Mouse (Mus musculus) lung, embryonic 16.5 days (tissue): Measurements from ENCODE around the gene Tra2a. TPM values are rescaled to one million over a fixed set of nuclear protein-coding genes. Genes with fewer than 3 reads are reported as not detected.

ENCODE experiments used
- ATAC-seq: fragments of 200-750 bp; cut with Nextera tagmentation; 2 replicates; pipeline ENCODE4 v1.8.0; 2017; ENCODE audit warnings: low read depth, mild to moderate bottlenecking, moderate library complexity
- H3K27ac ChIP-seq: fragments of 300-500 bp; sonication (generic); 2 replicates; pipeline ENCODE4 v1.5.1; 2014; ENCODE audit warnings: mild to moderate bottlenecking, control low read depth, low read length
- H3K27me3 ChIP-seq: fragments of 300-500 bp; sonication (generic); 2 replicates; pipeline ENCODE4 v1.6.1; 2014; ENCODE audit warnings: low read depth, low read length, mixed read lengths; ENCODE audit not compliant: control insufficient read depth, insufficient read depth
- H3K36me3 ChIP-seq: fragments of 300-500 bp; sonication (generic); 2 replicates; pipeline ENCODE4 v1.6.1; 2014; ENCODE audit warnings: low read length; ENCODE audit not compliant: control insufficient read depth, insufficient read depth
- H3K4me1 ChIP-seq: fragments of 300-500 bp; sonication (generic); replicated peaks from 2 replicates; pipeline ENCODE4 v1.6.1; 2014; ENCODE audit warnings: low read length, mixed read lengths; ENCODE audit not compliant: control insufficient read depth, insufficient read depth
- H3K4me2 ChIP-seq: fragments of 300-500 bp; sonication (generic); 2 replicates; pipeline ENCODE4 v1.6.1; 2014; ENCODE audit warnings: low read depth, low read length, control low read depth
- H3K4me3 ChIP-seq: fragments of 300-500 bp; sonication (generic); 2 replicates; pipeline ENCODE4 v1.5.1; 2014; ENCODE audit warnings: mild to moderate bottlenecking, low read length, control low read depth
- H3K9ac ChIP-seq: fragments of 300-500 bp; sonication (generic); 2 replicates; pipeline ENCODE4 v1.6.1; 2014; ENCODE audit warnings: low read length, control low read depth
- H3K9me3 ChIP-seq: fragments of 300-500 bp; sonication (generic); 2 replicates; pipeline ENCODE4 v1.6.1; 2016; ENCODE audit warnings: low read length; ENCODE audit not compliant: control insufficient read depth
- WGBS: fragments of 180-500 bp; shearing (Covaris S2); extraction: QIAGEN DNeasy Blood & Tissue Kit; methylation state at CpG from one replicate; pipeline ENCODE4 v1.1.7; 2014; 5-methylcytosine and 5-hydroxymethylcytosine counted together
- polyA plus RNA-seq: library from polyadenylated mRNA; unstranded; fragments of >200 nt; fragmentation: Nextera tagmentation; extraction: Ambion mirVana; gene quantifications from 2 replicates; pipeline ENCODE4 v1.2.1, GENCODE M21; 2015

Tra2a gene
- polyA plus RNA-seq, 1 experiment from 2014 or later = 111 TPM

DNA sequence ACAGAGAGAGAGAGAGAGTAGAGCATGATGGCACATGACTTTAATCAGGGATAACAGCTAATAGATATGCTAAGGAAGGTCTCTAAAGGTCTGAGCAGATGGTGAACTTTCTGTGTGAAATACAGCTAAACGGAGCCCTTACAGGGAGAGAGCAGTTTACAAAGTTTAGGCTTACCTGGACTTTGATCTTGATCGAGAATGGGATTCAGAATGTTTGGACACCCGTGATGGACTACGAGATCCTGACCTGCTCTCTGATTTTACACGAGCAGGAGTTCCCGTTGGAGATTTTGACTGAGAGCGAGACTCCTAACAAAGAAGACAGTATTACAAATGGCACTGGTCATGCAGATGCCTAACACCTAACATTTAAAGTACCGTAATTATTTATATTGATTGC lies 11.6 kb downstream of the Tra2a start:
- no peak overlapping the region for H3K9ac ChIP-seq
- no peak for ATAC-seq
- H3K27ac ChIP-seq = no peak overlapping the region
- peaks cover 36% of the 10 kb centered on the region for H3K36me3 ChIP-seq
- H3K4me3 ChIP-seq = no peak overlapping the region
- no peaks in the 10 kb centered on the region for H3K4me1 ChIP-seq
- no peaks in the 10 kb centered on the region for H3K9me3 ChIP-seq
- H3K27me3 ChIP-seq = no peaks in the 10 kb centered on the region
- 81% methylated on average over 8 of the region's 8 CpGs for WGBS
- H3K4me2 ChIP-seq = no peak overlapping the region

DNA sequence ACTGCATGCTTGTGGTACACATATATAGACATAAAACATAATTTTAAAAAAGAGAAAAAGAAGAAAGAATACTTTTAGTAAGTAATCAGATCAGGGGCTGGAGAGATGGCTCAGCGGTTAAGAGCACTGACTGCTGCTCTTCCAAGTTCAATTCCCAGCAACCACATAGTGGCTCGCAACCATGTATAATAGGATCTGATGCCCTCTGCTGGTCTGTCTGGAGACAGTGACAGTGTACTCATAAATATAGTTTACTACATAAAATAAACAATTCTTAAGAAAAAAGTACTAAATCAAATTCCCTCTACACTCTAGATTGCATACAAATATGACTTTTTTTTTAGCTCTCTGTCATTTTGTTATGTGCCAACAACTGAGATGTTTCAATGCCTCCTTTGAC lies 12.6 kb downstream of the Tra2a start:
- WGBS = 97% methylated on average over 2 of the region's 2 CpGs
- H3K4me2 ChIP-seq = no peak overlapping the region
- no peak overlapping the region for H3K27ac ChIP-seq
- peaks cover 42% of the 10 kb centered on the region for H3K36me3 ChIP-seq
- no peak for ATAC-seq
- no peaks in the 10 kb centered on the region for H3K27me3 ChIP-seq
- H3K9ac ChIP-seq = no peak overlapping the region
- no peaks in the 10 kb centered on the region for H3K9me3 ChIP-seq
- H3K4me3 ChIP-seq = no peak overlapping the region
- no peaks in the 10 kb centered on the region for H3K4me1 ChIP-seq

DNA sequence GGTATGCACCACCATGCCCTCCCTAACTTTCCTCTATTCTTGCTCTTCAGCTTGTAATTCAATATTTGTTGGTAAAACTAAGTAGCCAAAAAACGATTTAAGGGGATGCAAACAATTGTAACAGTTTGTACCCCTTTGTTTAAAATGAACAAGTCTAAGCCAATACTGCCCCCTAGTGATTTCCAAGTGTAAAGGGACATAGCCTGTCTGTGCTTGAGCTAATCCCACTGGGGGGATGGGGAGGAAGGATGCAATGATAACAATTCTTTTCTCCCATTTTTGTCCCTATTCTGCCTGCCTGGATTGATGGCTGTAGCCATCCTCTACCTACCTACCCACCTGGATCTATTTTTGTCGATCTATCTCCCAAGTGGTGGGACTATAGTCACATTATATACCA lies 16.6 kb downstream of the Tra2a start:
- no peak for ATAC-seq
- Histone ChIP-seq H3K36me3 (peaks cover 71% of the 10 kb centered on the region), H3K4me3 (no peak overlapping the region), H3K4me1 (no peaks in the 10 kb centered on the region), H3K27me3 (no peaks in the 10 kb centered on the region), H3K4me2 (no peak overlapping the region), H3K27ac (no peak overlapping the region), H3K9me3 (no peaks in the 10 kb centered on the region), H3K9ac (no peak overlapping the region)
- WGBS = 51% methylated on average over 2 of the region's 2 CpGs

DNA sequence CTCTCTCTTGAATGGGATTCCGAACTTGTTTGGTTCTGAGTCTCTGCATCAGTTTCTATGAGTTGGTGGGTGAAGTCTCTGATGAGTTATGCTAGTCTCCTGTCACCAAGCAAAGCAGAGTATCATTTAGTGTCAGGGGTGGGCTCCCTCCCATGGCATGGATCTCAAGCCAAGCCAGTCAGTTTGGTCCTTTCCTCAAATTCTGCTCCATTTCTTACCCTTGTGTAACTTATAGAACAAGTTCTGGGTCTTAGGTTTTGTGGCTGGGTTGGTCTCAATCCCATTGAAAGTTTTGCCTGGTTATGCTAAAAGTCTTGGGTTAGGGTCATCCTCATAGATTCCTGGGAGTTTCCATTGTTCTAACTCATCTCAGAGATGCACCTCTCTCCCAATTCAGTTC lies 21.5 kb downstream of the Tra2a start:
- ATAC-seq = no peak
- H3K4me3 ChIP-seq = no peak overlapping the region
- no peak overlapping the region for H3K4me2 ChIP-seq
- no peaks in the 10 kb centered on the region for H3K27me3 ChIP-seq
- 83% methylated on average over 1 of the region's 1 CpGs for WGBS
- H3K4me1 ChIP-seq = no peaks in the 10 kb centered on the region
- H3K36me3 ChIP-seq = peaks cover 40% of the 10 kb centered on the region
- no peak overlapping the region for H3K9ac ChIP-seq
- H3K27ac ChIP-seq = no peak overlapping the region
- H3K9me3 ChIP-seq = no peaks in the 10 kb centered on the region

DNA sequence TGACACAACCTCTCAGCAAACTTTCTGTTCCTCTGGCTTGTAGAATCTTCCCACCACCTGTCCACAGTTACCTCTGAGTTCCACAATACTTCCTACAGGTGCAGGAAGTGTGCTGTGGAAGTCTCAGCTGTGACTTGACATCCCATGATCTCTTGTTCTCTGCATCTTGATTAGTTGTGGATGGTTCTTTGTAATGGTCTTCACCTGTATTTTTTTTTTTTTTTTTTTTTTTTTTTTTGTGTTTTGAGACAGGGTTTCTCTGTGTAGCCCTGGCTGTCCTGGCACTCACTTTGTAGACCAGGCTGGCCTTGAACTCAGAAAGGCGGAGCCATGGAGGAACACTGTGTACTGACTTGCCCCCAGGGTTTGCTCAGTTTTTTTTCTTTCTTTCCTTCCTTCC lies 22.3 kb downstream of the Tra2a start:
- no peak overlapping the region for H3K9ac ChIP-seq
- no peak overlapping the region for H3K4me2 ChIP-seq
- H3K27ac ChIP-seq = no peak overlapping the region
- H3K4me1 ChIP-seq = no peaks in the 10 kb centered on the region
- H3K27me3 ChIP-seq = no peaks in the 10 kb centered on the region
- peaks cover 37% of the 10 kb centered on the region for H3K36me3 ChIP-seq
- no peak for ATAC-seq
- H3K9me3 ChIP-seq = no peaks in the 10 kb centered on the region
- 94% methylated on average over 1 of the region's 1 CpGs for WGBS
- no peak overlapping the region for H3K4me3 ChIP-seq

DNA sequence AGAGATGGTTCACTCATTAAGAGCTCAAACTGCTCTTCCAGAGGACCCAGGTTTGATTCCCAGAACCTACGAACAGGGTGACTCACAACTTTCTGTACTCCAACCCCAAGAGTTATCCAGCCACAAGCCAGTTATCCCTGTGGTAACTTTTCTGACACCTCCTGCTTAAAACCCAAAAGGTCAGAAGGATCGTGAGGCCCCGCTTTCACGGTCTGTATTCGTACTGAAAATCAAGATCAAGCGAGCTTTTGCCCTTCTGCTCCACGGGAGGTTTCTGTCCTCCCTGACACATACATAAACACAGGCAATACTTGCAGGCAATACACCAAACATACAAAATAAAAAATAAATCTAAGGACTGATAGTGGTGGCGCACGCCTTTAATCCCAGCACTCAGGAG lies 27.5 kb downstream of the Tra2a start:
- no peak overlapping the region for H3K4me3 ChIP-seq
- WGBS = 47% methylated on average over 9 of the region's 9 CpGs
- H3K9me3 ChIP-seq = no peaks in the 10 kb centered on the region
- H3K36me3 ChIP-seq = no peaks in the 10 kb centered on the region; the same call in 1 of the 2 replicates
- H3K27me3 ChIP-seq = no peaks in the 10 kb centered on the region
- no peak overlapping the region for H3K9ac ChIP-seq
- peak; percentile 100 for ATAC-seq
- H3K4me2 ChIP-seq = no peak overlapping the region
- H3K27ac ChIP-seq = no peak overlapping the region
- no peaks in the 10 kb centered on the region for H3K4me1 ChIP-seq

DNA sequence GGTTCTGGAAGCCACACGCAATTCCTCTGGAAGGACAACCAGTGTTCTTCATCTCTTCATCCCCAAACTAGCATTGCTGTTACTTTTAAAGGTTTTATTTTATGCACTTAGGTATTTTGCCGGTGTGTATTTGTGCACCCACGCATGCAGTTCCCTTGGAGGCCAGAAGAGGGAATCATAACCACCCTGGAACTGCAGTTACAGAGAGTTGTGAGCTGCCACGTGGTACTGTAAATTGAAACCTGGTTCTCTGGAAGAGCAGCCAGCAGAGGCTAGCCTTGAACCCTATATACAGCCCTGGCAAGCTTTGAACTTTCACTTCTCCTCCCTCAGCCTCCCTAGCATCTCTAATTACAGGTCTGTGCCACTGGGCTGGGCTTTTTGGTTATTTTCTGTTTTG lies 30.5 kb downstream of the Tra2a start:
- Histone ChIP-seq H3K36me3 (no peaks in the 10 kb centered on the region), H3K9me3 (no peaks in the 10 kb centered on the region), H3K27ac (no peak overlapping the region), H3K4me3 (no peak overlapping the region), H3K9ac (no peak overlapping the region), H3K27me3 (no peaks in the 10 kb centered on the region), H3K4me2 (no peak overlapping the region), H3K4me1 (no peaks in the 10 kb centered on the region)
- WGBS = 59% methylated on average over 4 of the region's 4 CpGs
- ATAC-seq = no peak

DNA sequence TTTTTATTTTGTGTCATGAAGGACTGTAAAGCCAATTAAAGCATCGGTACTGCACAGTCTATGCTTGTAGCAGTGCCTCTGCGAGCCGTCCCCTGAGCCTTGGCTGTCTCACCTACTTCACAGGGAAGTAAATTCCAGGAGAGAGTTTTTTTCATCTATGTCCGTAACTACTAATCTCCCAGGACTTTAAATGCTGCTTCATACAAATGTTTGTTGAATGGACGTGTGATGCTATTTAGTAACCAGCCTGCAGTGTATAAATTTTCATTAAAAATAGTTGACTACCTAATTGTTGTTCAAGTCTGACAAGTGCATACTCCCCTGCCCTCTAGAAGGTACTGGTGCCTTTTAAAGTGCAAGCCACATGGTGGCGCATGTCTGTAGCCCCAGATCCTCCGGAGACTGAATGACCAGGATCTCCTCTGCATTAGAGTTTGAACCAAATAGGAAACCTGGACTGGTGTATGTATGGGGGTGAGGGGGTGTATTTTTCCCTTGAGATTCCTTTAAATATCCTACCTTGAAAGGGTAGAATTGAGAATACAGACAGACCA lies 35.6 kb downstream of the Tra2a start:
- ATAC-seq = peak; percentile 68
- H3K4me2 ChIP-seq = no peak overlapping the region
- H3K27me3 ChIP-seq = no peaks in the 10 kb centered on the region; the same call in 1 of the 2 replicates
- no peaks in the 10 kb centered on the region for H3K4me1 ChIP-seq
- H3K36me3 ChIP-seq = no peaks in the 10 kb centered on the region
- no peak overlapping the region for H3K27ac ChIP-seq
- no peaks in the 10 kb centered on the region for H3K9me3 ChIP-seq
- WGBS = 12% methylated on average over 7 of the region's 7 CpGs
- H3K4me3 ChIP-seq = no peak overlapping the region
- no peak overlapping the region for H3K9ac ChIP-seq

DNA sequence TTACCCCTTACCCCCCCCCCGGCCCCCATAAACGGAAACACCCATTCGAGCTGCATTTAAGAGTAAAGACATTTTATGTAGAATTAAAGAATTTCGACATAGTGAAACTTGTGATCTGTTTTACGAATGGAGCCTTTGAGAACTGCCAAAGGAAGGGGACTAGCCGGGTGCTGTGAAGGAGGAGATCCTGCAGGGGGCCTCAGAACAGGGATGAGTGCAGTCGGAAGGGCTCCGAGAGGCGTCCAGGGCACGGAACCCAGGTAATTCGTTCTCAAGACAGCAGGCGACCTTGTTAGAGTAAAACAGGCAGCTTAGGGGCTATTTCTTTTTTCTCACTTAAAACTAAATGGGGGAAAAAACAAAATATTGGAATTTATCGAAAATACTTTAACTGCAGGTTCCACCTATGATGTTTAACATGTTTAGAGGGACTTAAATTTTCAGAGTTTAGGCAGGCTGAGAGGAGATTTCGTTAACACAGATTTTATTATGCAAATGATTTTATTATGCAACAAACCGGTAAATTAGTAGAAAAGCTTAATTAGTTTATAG lies 36.6 kb downstream of the Tra2a start:
- H3K4me2 ChIP-seq = peak overlapping the region; percentile 42

More for the DNA sequence above, 36.6 kb downstream of the Tra2a start:
- H3K27me3 ChIP-seq = no peaks in the 10 kb centered on the region; the same call in 1 of the 2 replicates
- WGBS = 5% methylated on average over 15 of the region's 15 CpGs
- no peaks in the 10 kb centered on the region for H3K9me3 ChIP-seq
- H3K27ac ChIP-seq = no peak overlapping the region
- ATAC-seq = peak; percentile 52; the same call in 1 of the 2 replicates
- H3K4me1 ChIP-seq = no peaks in the 10 kb centered on the region
- no peak overlapping the region for H3K9ac ChIP-seq
- H3K4me3 ChIP-seq = peak overlapping the region; percentile 18; the same call in 1 of the 2 replicates
- H3K36me3 ChIP-seq = no peaks in the 10 kb centered on the region
